Mouse (Mus musculus) embryonic facial prominence, embryonic 15.5 days (tissue): ENCODE data around the gene Psmd9. TPM values are rescaled to one million over a fixed set of nuclear protein-coding genes. Genes with fewer than 3 reads are reported as not detected.

Experiments
- ATAC-seq: fragments of 200-750 bp; cut with Nextera tagmentation; 2 replicates; pipeline ENCODE4 v1.8.0; 2017; ENCODE audit warnings: low read depth, moderate TSS enrichment; ENCODE audit not compliant: insufficient number of reproducible peaks, low FRiP score, low TSS enrichment
- H3K27ac ChIP-seq: fragments of 300-500 bp; sonication (generic); replicated peaks from 2 replicates; pipeline ENCODE4 v1.5.1; 2015; ENCODE audit warnings: mild to moderate bottlenecking, inconsistent platforms
- H3K27me3 ChIP-seq: fragments of 300-500 bp; sonication (generic); 2 replicates; pipeline ENCODE4 v1.6.1; 2015; ENCODE audit warnings: inconsistent platforms
- H3K36me3 ChIP-seq: fragments of 300-500 bp; sonication (generic); 2 replicates; pipeline ENCODE4 v1.6.1; 2015; ENCODE audit warnings: mild to moderate bottlenecking, inconsistent platforms
- H3K4me1 ChIP-seq: fragments of 300-500 bp; sonication (generic); 2 replicates; pipeline ENCODE4 v1.6.1; 2015; ENCODE audit warnings: inconsistent platforms
- H3K4me2 ChIP-seq: fragments of 300-500 bp; sonication (generic); replicated peaks from 2 replicates; pipeline ENCODE4 v1.6.1; 2015; ENCODE audit warnings: mild to moderate bottlenecking, inconsistent platforms
- H3K4me3 ChIP-seq: fragments of 300-500 bp; sonication (generic); replicated peaks from 2 replicates; pipeline ENCODE4 v1.5.1; 2015; ENCODE audit warnings: mild to moderate bottlenecking, inconsistent platforms
- H3K9ac ChIP-seq: fragments of 300-500 bp; sonication (generic); 2 replicates; pipeline ENCODE4 v1.6.1; 2015; ENCODE audit warnings: inconsistent platforms
- H3K9me3 ChIP-seq: fragments of 300-500 bp; sonication (generic); replicated peaks from 2 replicates; pipeline ENCODE4 v1.6.1; 2016; ENCODE audit warnings: inconsistent platforms
- WGBS: fragments of 180-500 bp; shearing (Covaris S2); methylation state at CpG from one replicate; pipeline ENCODE4 v1.1.7; 2015; 5-methylcytosine and 5-hydroxymethylcytosine counted together
- polyA plus RNA-seq: library from polyadenylated mRNA; unstranded; fragments of >200 nt; fragmentation: Nextera tagmentation; extraction: Ambion mirVana; gene quantifications from 2 replicates; pipeline ENCODE4 v1.2.1, GENCODE M21; 2015

Psmd9 gene
- polyA plus RNA-seq, 1 experiment from 2014 or later: 95.4 TPM

GRCm38 (mm10) chr5:123181536-123181935 is 12.3 kb downstream of the Psmd9 start:
- Histone ChIP-seq H3K4me1 (no peaks in the 10 kb centered on the region), H3K9me3 (no peaks in the 10 kb centered on the region), H3K27ac (no peak overlapping the region), H3K9ac (no peak overlapping the region), H3K36me3 (no peaks in the 10 kb centered on the region), H3K4me3 (no peak overlapping the region), H3K4me2 (no peak overlapping the region), H3K27me3 (no peaks in the 10 kb centered on the region)
- 83% methylated on average over 6 of the region's 6 CpGs for WGBS
- ATAC-seq: no peak

- Histone ChIP-seq H3K9me3 (no peaks in the 10 kb centered on the region), H3K4me2 (no peak within 1 kb of the TSS)
- 81% methylated on average over 10 of the region's 10 CpGs for WGBS
Observed at GRCm38 (mm10) chr5:123182651-123183050, 13.4 kb downstream of the Psmd9 start, which contains the start of gene Hpd. Hpd (minus strand) TSS chr5:123182727.

GRCm38 (mm10) chr5:123185966-123186365 is 16.8 kb downstream of the Psmd9 start:
- Histone ChIP-seq H3K36me3 (no peaks in the 10 kb centered on the region), H3K4me2 (no peak overlapping the region), H3K4me3 (no peak overlapping the region), H3K4me1 (no peaks in the 10 kb centered on the region), H3K27ac (no peak overlapping the region), H3K9ac (no peak overlapping the region), H3K27me3 (no peaks in the 10 kb centered on the region), H3K9me3 (no peaks in the 10 kb centered on the region)
- WGBS: 54% methylated on average over 6 of the region's 6 CpGs
- no peak for ATAC-seq

More at GRCm38 (mm10) chr5:123182651-123183050, 13.4 kb downstream of the Psmd9 start, which contains the start of gene Hpd:
- ATAC-seq: no peak
- Histone ChIP-seq H3K9ac (no peak within 1 kb of the TSS), H3K4me1 (no peaks in the 10 kb centered on the region), H3K4me3 (no peak within 1 kb of the TSS), H3K27me3 (no peaks in the 10 kb centered on the region), H3K36me3 (no peaks in the 10 kb centered on the region), H3K27ac (no peak within 1 kb of the TSS)

GRCm38 (mm10) chr5:123187306-123187705 is 18.1 kb downstream of the Psmd9 start:
- Histone ChIP-seq H3K4me2 (no peak overlapping the region), H3K36me3 (no peaks in the 10 kb centered on the region), H3K9me3 (no peaks in the 10 kb centered on the region), H3K4me3 (no peak overlapping the region), H3K27me3 (no peaks in the 10 kb centered on the region), H3K27ac (no peak overlapping the region), H3K4me1 (no peaks in the 10 kb centered on the region), H3K9ac (no peak overlapping the region)
- no peak for ATAC-seq
- 86% methylated on average over 3 of the region's 3 CpGs for WGBS

GRCm38 (mm10) chr5:123190912-123191311 is 21.7 kb downstream of the Psmd9 start:
- no peak overlapping the region for H3K4me3 ChIP-seq
- H3K4me1 ChIP-seq: no peaks in the 10 kb centered on the region
- H3K4me2 ChIP-seq: no peak overlapping the region
- H3K27me3 ChIP-seq: no peaks in the 10 kb centered on the region
- ATAC-seq: no peak
- H3K36me3 ChIP-seq: no peaks in the 10 kb centered on the region
- 72% methylated on average over 3 of the region's 3 CpGs for WGBS
- no peaks in the 10 kb centered on the region for H3K9me3 ChIP-seq
- H3K27ac ChIP-seq: no peak overlapping the region
- H3K9ac ChIP-seq: no peak overlapping the region

GRCm38 (mm10) chr5:123191427-123191826 is 22.2 kb downstream of the Psmd9 start:
- H3K36me3 ChIP-seq: no peaks in the 10 kb centered on the region
- no peaks in the 10 kb centered on the region for H3K4me1 ChIP-seq
- no peak overlapping the region for H3K4me2 ChIP-seq
- H3K9me3 ChIP-seq: no peaks in the 10 kb centered on the region
- no peak for ATAC-seq
- WGBS: 75% methylated on average over 6 of the region's 6 CpGs
- no peak overlapping the region for H3K27ac ChIP-seq
- H3K4me3 ChIP-seq: no peak overlapping the region
- no peak overlapping the region for H3K9ac ChIP-seq
- no peaks in the 10 kb centered on the region for H3K27me3 ChIP-seq

- ATAC-seq: no peak
- no peaks in the 10 kb centered on the region for H3K36me3 ChIP-seq
- no peak overlapping the region for H3K4me2 ChIP-seq
- no peaks in the 10 kb centered on the region for H3K27me3 ChIP-seq
- no peaks in the 10 kb centered on the region for H3K9me3 ChIP-seq
- H3K4me3 ChIP-seq: no peak overlapping the region
- WGBS: 59% methylated on average over 9 of the region's 9 CpGs
- H3K27ac ChIP-seq: no peak overlapping the region
- H3K4me1 ChIP-seq: no peaks in the 10 kb centered on the region
- H3K9ac ChIP-seq: no peak overlapping the region
Observed at GRCm38 (mm10) chr5:123192606-123193150, 23.5 kb downstream of the Psmd9 start.

GRCm38 (mm10) chr5:123193436-123193835 is 24.2 kb downstream of the Psmd9 start:
- Histone ChIP-seq H3K4me2 (no peak overlapping the region), H3K9me3 (no peaks in the 10 kb centered on the region), H3K27me3 (no peaks in the 10 kb centered on the region), H3K27ac (no peak overlapping the region), H3K36me3 (no peaks in the 10 kb centered on the region), H3K4me3 (no peak overlapping the region), H3K4me1 (no peaks in the 10 kb centered on the region), H3K9ac (no peak overlapping the region)
- no peak for ATAC-seq
- WGBS: 77% methylated on average over 5 of the region's 5 CpGs

GRCm38 (mm10) chr5:123194856-123195255 is 25.6 kb downstream of the Psmd9 start:
- H3K9me3 ChIP-seq: no peaks in the 10 kb centered on the region
- 84% methylated on average over 6 of the region's 6 CpGs for WGBS
- no peak overlapping the region for H3K4me3 ChIP-seq
- H3K9ac ChIP-seq: no peak overlapping the region
- no peaks in the 10 kb centered on the region for H3K36me3 ChIP-seq
- no peak for ATAC-seq
- no peak overlapping the region for H3K27ac ChIP-seq
- H3K4me1 ChIP-seq: no peaks in the 10 kb centered on the region
- H3K27me3 ChIP-seq: no peaks in the 10 kb centered on the region
- no peak overlapping the region for H3K4me2 ChIP-seq

GRCm38 (mm10) chr5:123195500-123196000 is 26.3 kb downstream of the Psmd9 start:
- no peak overlapping the region for H3K4me2 ChIP-seq
- 90% methylated on average over 16 of the region's 16 CpGs for WGBS
- H3K4me3 ChIP-seq: no peak overlapping the region
- H3K9me3 ChIP-seq: no peaks in the 10 kb centered on the region
- no peak for ATAC-seq
- H3K36me3 ChIP-seq: no peaks in the 10 kb centered on the region
- H3K27ac ChIP-seq: no peak overlapping the region
- no peak overlapping the region for H3K9ac ChIP-seq
- no peaks in the 10 kb centered on the region for H3K4me1 ChIP-seq
- H3K27me3 ChIP-seq: no peaks in the 10 kb centered on the region

- Histone ChIP-seq H3K4me1 (no peaks in the 10 kb centered on the region), H3K9ac (no peak overlapping the region), H3K27me3 (no peaks in the 10 kb centered on the region), H3K36me3 (no peaks in the 10 kb centered on the region), H3K9me3 (no peaks in the 10 kb centered on the region), H3K4me3 (no peak overlapping the region), H3K4me2 (no peak overlapping the region), H3K27ac (no peak overlapping the region)
- WGBS: 73% methylated on average over 4 of the region's 4 CpGs
- no peak for ATAC-seq
Observed at GRCm38 (mm10) chr5:123196746-123197145, 27.5 kb downstream of the Psmd9 start.

GRCm38 (mm10) chr5:123198523-123198922 is 29.3 kb downstream of the Psmd9 start:
- WGBS: 86% methylated on average over 4 of the region's 4 CpGs
- ATAC-seq: no peak

More at GRCm38 (mm10) chr5:123198523-123198922, 29.3 kb downstream of the Psmd9 start:
- Histone ChIP-seq H3K36me3 (no peaks in the 10 kb centered on the region), H3K4me3 (no peak overlapping the region), H3K27ac (no peak overlapping the region), H3K4me2 (no peak overlapping the region), H3K27me3 (no peaks in the 10 kb centered on the region), H3K9me3 (no peaks in the 10 kb centered on the region), H3K4me1 (no peaks in the 10 kb centered on the region), H3K9ac (no peak overlapping the region)
